Mouse (Mus musculus) heart, postnatal 0 days (tissue): ENCODE results near the gene Plekhj1. TPM values are rescaled to one million over a fixed set of nuclear protein-coding genes. Genes with fewer than 3 reads are reported as not detected.
A peak's percentile ranks its signal among the peaks of the same experiment; 100 is the strongest.

ENCODE experiments used
- ATAC-seq: fragments of 200-750 bp; cut with Nextera tagmentation; 2 replicates; pipeline ENCODE4 v1.8.0; 2017; ENCODE audit warnings: low read depth, moderate number of reproducible peaks, moderate library complexity; ENCODE audit not compliant: insufficient read depth
- DNase-seq: peaks from one replicate; pipeline ENCODE4 v3.0.0-alpha.2; 2016; ENCODE audit warnings: low spot score
- H3K27ac ChIP-seq: fragments of 300-500 bp; sonication (generic); 2 replicates; pipeline ENCODE4 v1.5.1; 2014; ENCODE audit warnings: low read depth, mild to moderate bottlenecking
- H3K27me3 ChIP-seq: fragments of 300-500 bp; sonication (generic); 2 replicates; pipeline ENCODE4 v1.6.1; 2014; ENCODE audit warnings: low read length, mixed read lengths; ENCODE audit not compliant: control insufficient read depth, insufficient read depth
- H3K36me3 ChIP-seq: fragments of 300-500 bp; sonication (generic); replicated peaks from 2 replicates; pipeline ENCODE4 v1.6.1; 2014; ENCODE audit warnings: low read length, mixed read lengths; ENCODE audit not compliant: control insufficient read depth, insufficient read depth
- H3K4me1 ChIP-seq: fragments of 300-500 bp; sonication (generic); 2 replicates; pipeline ENCODE4 v1.6.1; 2014; ENCODE audit warnings: antibody characterized with exemption; ENCODE audit not compliant: control insufficient read depth, insufficient read depth
- H3K4me2 ChIP-seq: fragments of 300-500 bp; sonication (generic); 2 replicates; pipeline ENCODE4 v1.6.1; 2014; ENCODE audit warnings: low read depth, mild to moderate bottlenecking, low read length, moderate library complexity
- H3K4me3 ChIP-seq: fragments of 300-500 bp; sonication (generic); 2 replicates; pipeline ENCODE4 v1.5.1; 2014; ENCODE audit warnings: low read depth, low read length
- H3K9ac ChIP-seq: fragments of 300-500 bp; sonication (generic); replicated peaks from 2 replicates; pipeline ENCODE4 v1.6.1; 2014; ENCODE audit warnings: low read depth, low read length, mixed read lengths
- H3K9me3 ChIP-seq: fragments of 300-500 bp; sonication (generic); replicated peaks from 2 replicates; pipeline ENCODE4 v1.6.1; 2016; ENCODE audit warnings: low read length; ENCODE audit not compliant: control insufficient read depth
- CTCF ChIP-seq: IDR thresholded peaks from 2 replicates; pipeline ENCODE4 v1.5.1; 2016; ENCODE audit warnings: antibody characterized with exemption, control low read depth, low read depth
- EP300 ChIP-seq: IDR thresholded peaks from 2 replicates; pipeline ENCODE4 v1.6.1; 2016; ENCODE audit warnings: antibody characterized with exemption, low read depth
- WGBS: fragments of 180-500 bp; shearing (Covaris S2); extraction: QIAGEN DNeasy Blood & Tissue Kit; methylation state at CpG from one replicate; pipeline ENCODE4 v1.1.7; 2014; 5-methylcytosine and 5-hydroxymethylcytosine counted together
- polyA plus RNA-seq: library from polyadenylated mRNA; unstranded; fragments of >200 nt; fragmentation: Nextera tagmentation; extraction: Ambion mirVana; gene quantifications from 2 replicates; pipeline ENCODE4 v1.2.1, GENCODE M21; 2015
- total RNA-seq: library from RNA; depleted of rRNA; stranded (reverse); fragments of >200 nt; gene quantifications from 2 replicates; pipeline ENCODE4 v1.2.3, GENCODE M21; 2014; ENCODE audit warnings: low replicate concordance

Gene Plekhj1
- total and polyA plus RNA-seq, 2 experiments from 2014 or later, result 29.3 to 41.8 TPM

DNA sequence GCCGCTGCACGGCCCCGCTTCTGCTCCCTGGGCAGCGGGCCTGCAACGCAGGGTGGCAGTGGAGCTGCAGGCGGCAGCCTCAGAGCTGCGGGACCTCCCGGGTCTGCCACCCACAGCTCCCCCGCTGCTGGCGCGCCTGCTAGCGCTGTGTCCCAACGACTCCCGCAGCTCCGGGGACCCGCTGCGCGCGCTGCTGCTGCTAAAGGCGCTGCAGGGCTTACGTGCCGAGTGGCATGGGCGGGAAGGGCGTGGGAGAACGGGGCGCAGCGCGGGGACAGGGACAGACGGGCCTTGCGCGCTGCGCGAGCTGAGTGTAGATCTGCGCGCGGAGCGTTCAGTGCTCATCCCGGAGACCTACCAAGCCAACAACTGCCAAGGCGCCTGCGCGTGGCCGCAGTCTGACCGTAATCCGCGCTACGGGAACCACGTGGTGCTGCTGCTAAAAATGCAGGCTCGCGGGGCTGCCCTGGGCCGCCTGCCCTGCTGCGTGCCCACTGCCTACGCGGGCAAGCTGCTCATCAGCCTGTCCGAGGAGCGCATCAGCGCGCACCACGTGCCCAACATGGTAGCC is 8.7 kb upstream of the Plekhj1 start:
- no peaks in the 10 kb centered on the region for H3K27me3 ChIP-seq
- ATAC-seq (peak; percentile 81), DNase-seq (peak; percentile 80)
- peaks cover 35% of the 10 kb centered on the region; the same call in 1 of the 2 replicates for H3K4me1 ChIP-seq
- peaks cover 27% of the 10 kb centered on the region for H3K36me3 ChIP-seq
- TF ChIP-seq EP300 (no peak), CTCF (no peak)
- H3K27ac ChIP-seq, result peak overlapping the region; percentile 70
- no peaks in the 10 kb centered on the region for H3K9me3 ChIP-seq
- H3K4me2 ChIP-seq, result peak overlapping the region; percentile 95
- H3K9ac ChIP-seq, result peak overlapping the region; percentile 55
- peak overlapping the region; percentile 49 for H3K4me3 ChIP-seq
- WGBS, result under 1% methylated on average over 57 of the region's 58 CpGs

DNA sequence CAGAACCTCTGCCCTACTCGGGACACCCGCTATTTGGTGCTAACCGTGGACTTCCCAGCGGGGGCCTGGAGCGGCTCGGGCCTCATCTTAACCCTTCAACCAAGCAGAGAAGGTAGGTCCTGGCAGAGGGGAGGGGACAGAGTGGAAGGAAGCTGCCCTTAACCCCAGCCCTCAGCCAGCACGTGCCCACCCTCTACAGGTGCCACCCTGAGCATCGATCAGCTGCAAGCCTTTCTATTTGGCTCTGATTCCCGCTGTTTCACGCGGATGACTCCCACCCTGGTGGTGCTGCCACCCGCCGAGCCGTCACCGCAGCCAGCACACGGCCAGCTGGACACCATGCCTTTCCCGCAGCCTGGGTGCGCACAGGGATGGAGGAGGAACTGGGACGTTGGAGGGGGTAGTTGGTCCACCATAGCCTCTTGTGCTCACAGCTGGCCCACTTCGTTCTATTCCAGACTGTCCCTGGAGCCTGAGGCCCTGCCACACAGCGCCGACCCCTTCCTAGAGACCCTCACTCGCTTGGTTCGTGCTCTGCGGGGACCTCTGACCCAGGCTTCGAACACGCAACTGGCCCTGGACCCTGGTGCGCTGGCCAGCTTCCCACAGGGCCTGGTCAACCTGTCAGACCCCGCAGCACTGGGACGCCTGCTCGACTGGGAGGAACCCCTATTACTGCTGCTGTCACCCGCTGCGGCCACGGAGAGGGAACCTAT is 8.1 kb upstream of the Plekhj1 start:
- peaks cover 35% of the 10 kb centered on the region; the same call in 1 of the 2 replicates for H3K4me1 ChIP-seq
- no peaks in the 10 kb centered on the region for H3K27me3 ChIP-seq
- no peak for ATAC-seq

DNA sequence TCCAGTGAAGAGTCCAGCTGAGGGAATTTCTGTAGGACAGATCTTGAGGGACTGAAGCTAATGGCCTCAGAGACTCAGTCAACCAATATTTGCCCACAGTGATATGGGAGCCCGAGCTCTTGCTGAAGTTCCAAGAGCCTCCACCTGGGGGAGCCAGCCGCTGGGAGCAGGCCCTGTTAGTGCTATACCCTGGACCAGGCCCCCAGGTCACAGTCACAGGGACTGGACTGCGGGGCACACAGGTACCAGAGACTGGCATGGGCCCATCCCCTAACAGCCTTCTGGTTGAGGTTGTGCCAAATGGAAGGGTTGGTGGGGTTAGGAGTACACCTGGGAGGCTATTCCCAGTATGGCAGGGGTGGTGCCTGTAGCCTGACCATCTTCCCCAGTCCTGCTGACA is 7.5 kb upstream of the Plekhj1 start:
- DNase-seq (peak; percentile 57), ATAC-seq (peak; percentile 35)
- H3K27ac ChIP-seq, result no peak overlapping the region
- no peak overlapping the region for H3K4me2 ChIP-seq
- H3K4me1 ChIP-seq, result peaks cover 35% of the 10 kb centered on the region; the same call in 1 of the 2 replicates
- TF ChIP-seq EP300, result no peak
- TF ChIP-seq CTCF, result peak; percentile 72
- H3K4me3 ChIP-seq, result no peak overlapping the region
- WGBS, result 11% methylated on average over 3 of the region's 3 CpGs
- no peaks in the 10 kb centered on the region for H3K27me3 ChIP-seq
- no peaks in the 10 kb centered on the region for H3K9me3 ChIP-seq
- peaks cover 39% of the 10 kb centered on the region for H3K36me3 ChIP-seq
- no peak overlapping the region for H3K9ac ChIP-seq

More for the DNA sequence above, 8.1 kb upstream of the Plekhj1 start:
- 50% methylated on average over 32 of the region's 34 CpGs for WGBS
- TF ChIP-seq CTCF (no peak), EP300 (no peak)
- Histone ChIP-seq H3K9ac (peak overlapping the region; percentile 55; the same call in 1 of the 2 replicates), H3K27ac (peak overlapping the region; percentile 70), H3K9me3 (no peaks in the 10 kb centered on the region), H3K36me3 (peaks cover 34% of the 10 kb centered on the region), H3K4me3 (peak overlapping the region; percentile 49), H3K4me2 (peak overlapping the region; percentile 95)
- no peak for DNase-seq

DNA sequence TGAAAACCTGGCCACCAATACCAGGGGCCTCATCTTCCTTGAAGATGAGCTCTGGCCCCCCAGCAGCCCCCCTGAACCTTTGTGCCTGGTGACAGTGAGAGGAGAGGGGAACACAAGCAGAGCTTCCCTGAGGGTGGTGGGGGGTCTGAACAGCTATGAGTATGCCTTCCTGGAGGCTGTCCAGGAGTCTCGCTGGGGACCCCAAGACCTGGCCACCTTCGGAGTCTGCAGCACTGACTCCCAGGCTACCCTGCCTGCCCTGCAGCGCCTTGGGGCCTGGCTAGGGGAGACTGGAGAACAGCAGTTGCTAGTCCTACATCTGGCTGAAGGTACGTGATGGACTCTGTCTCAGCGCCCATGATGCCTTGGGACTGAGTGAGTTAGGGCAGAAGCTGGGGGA is 6.9 kb upstream of the Plekhj1 start:
- Histone ChIP-seq H3K9me3 (no peaks in the 10 kb centered on the region), H3K4me3 (no peak overlapping the region), H3K4me2 (no peak overlapping the region), H3K4me1 (peaks cover 32% of the 10 kb centered on the region; the same call in 1 of the 2 replicates), H3K27ac (no peak overlapping the region), H3K36me3 (peaks cover 39% of the 10 kb centered on the region), H3K27me3 (no peaks in the 10 kb centered on the region), H3K9ac (no peak overlapping the region)
- no peak for TF ChIP-seq EP300
- ATAC-seq (no peak), DNase-seq (no peak)
- WGBS, result 74% methylated on average over 5 of the region's 5 CpGs

DNA sequence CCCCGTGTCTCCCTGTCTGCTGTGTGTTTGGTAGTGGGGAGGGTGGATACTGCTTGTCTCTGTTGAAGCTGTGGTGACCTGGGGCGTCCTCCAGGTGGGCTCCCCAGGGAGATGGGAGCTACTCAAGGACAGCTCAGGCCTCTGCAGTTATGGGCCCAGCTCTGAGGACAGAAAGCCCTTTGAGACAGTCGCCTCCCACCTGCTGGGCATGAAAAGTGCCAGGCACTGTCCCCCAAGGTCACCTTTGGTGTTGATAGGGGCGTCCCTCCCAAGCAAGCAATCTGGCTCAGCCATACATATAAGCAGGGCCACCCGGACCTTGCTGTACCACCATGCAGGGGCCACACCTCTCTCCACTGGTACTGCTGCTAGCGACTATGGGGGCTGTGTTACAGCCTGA is 6.5 kb upstream of the Plekhj1 start, which contains the start of gene Amh:
Gene Amh (plus strand): TSS at position 328 of the 400 bp plus-strand sequence.
- peaks cover 39% of the 10 kb centered on the region for H3K36me3 ChIP-seq
- peaks cover 30% of the 10 kb centered on the region; the same call in 1 of the 2 replicates for H3K4me1 ChIP-seq
- no peak within 1 kb of the TSS for H3K4me2 ChIP-seq
- no peak within 1 kb of the TSS; the same call in 1 of the 2 replicates for H3K9ac ChIP-seq
- H3K4me3 ChIP-seq, result no peak within 1 kb of the TSS
- no peak within 1 kb of the TSS for H3K27ac ChIP-seq
- H3K9me3 ChIP-seq, result no peaks in the 10 kb centered on the region
- 43% methylated on average over 6 of the region's 6 CpGs for WGBS
- H3K27me3 ChIP-seq, result no peaks in the 10 kb centered on the region
- no peak for TF ChIP-seq EP300
- TF ChIP-seq CTCF, result no peak
- DNase-seq (no peak), ATAC-seq (no peak)
